Mouse (Mus musculus) bone marrow macrophage, adult 2 months (primary cell): ENCODE measurements at regions not wholly inside any gene's neighbourhood (a gene's known extent, or its start where the extent isn't known, plus 50 kb on each side); places are given as distances from the start of the nearest gene placed in this dataset.

ENCODE experiments used
- H3K27ac ChIP-seq: 2 replicates; pipeline ENCODE4 v1.5.1; 2012; ENCODE audit warnings: low read depth, low read length; ENCODE audit not compliant: insufficient read depth
- H3K4me1 ChIP-seq: 2 replicates; pipeline ENCODE4 v1.6.1; 2012; ENCODE audit warnings: low read length; ENCODE audit not compliant: control insufficient read depth, insufficient read depth
- H3K4me3 ChIP-seq: 2 replicates; pipeline ENCODE4 v1.5.1; 2012; ENCODE audit warnings: mild to moderate bottlenecking, low read length, moderate library complexity; ENCODE audit not compliant: insufficient read depth
- CTCF ChIP-seq: IDR thresholded peaks from 2 replicates; pipeline ENCODE4 v1.5.1; 2012; ENCODE audit warnings: low read depth, mild to moderate bottlenecking, low read length, moderate library complexity
- POLR2A ChIP-seq: IDR thresholded peaks from 2 replicates; pipeline ENCODE4 v1.6.1; 2012; ENCODE audit warnings: mild to moderate bottlenecking, low read depth, low read length, borderline replicate concordance

- H3K27ac ChIP-seq: no peak overlapping the region
- H3K4me1 ChIP-seq: no peaks in the 10 kb centered on the region
- H3K4me3 ChIP-seq: no peak overlapping the region
- no peak for TF ChIP-seq CTCF
- TF ChIP-seq POLR2A: no peak
Observed at GRCm38 (mm10) chr1:73227246-73227645, 211.5 kb upstream of the Tnp1 start.

GRCm38 (mm10) chr1:73221863-73222262 is 206.2 kb upstream of the Tnp1 start:
- Histone ChIP-seq H3K27ac (no peak overlapping the region), H3K4me3 (no peak overlapping the region), H3K4me1 (no peaks in the 10 kb centered on the region)
- TF ChIP-seq CTCF (no peak), POLR2A (no peak)

GRCm38 (mm10) chr1:73214305-73214946 is 198.7 kb upstream of the Tnp1 start:
- Histone ChIP-seq H3K4me3 (no peak overlapping the region), H3K4me1 (no peaks in the 10 kb centered on the region), H3K27ac (no peak overlapping the region)
- TF ChIP-seq POLR2A (no peak), CTCF (no peak)

- Histone ChIP-seq H3K27ac (no peak overlapping the region), H3K4me3 (no peak overlapping the region), H3K4me1 (no peaks in the 10 kb centered on the region)
- TF ChIP-seq CTCF: no peak
- TF ChIP-seq POLR2A: no peak
Observed at GRCm38 (mm10) chr1:73207421-73207820, 191.7 kb upstream of the Tnp1 start.

- no peaks in the 10 kb centered on the region for H3K4me1 ChIP-seq
- TF ChIP-seq POLR2A (no peak), CTCF (no peak)
- H3K27ac ChIP-seq: no peak overlapping the region
- no peak overlapping the region for H3K4me3 ChIP-seq
Observed at GRCm38 (mm10) chr1:73205788-73206187, 190.1 kb upstream of the Tnp1 start.

- no peak overlapping the region for H3K27ac ChIP-seq
- no peak overlapping the region for H3K4me3 ChIP-seq
- TF ChIP-seq CTCF (no peak), POLR2A (no peak)
- no peaks in the 10 kb centered on the region for H3K4me1 ChIP-seq
Observed at GRCm38 (mm10) chr1:73200112-73200511, 184.4 kb upstream of the Tnp1 start.

GRCm38 (mm10) chr1:73190832-73191231 is 175.1 kb upstream of the Tnp1 start:
- no peaks in the 10 kb centered on the region for H3K4me1 ChIP-seq
- H3K4me3 ChIP-seq: no peak overlapping the region
- TF ChIP-seq CTCF (no peak), POLR2A (no peak)
- no peak overlapping the region for H3K27ac ChIP-seq

GRCm38 (mm10) chr1:73188796-73189195 is 173.1 kb upstream of the Tnp1 start:
- Histone ChIP-seq H3K4me1 (no peaks in the 10 kb centered on the region), H3K4me3 (no peak overlapping the region), H3K27ac (no peak overlapping the region)
- TF ChIP-seq CTCF: no peak
- TF ChIP-seq POLR2A: no peak

GRCm38 (mm10) chr1:73184477-73184876 is 168.8 kb upstream of the Tnp1 start:
- no peak overlapping the region for H3K27ac ChIP-seq
- H3K4me3 ChIP-seq: no peak overlapping the region
- no peaks in the 10 kb centered on the region for H3K4me1 ChIP-seq
- TF ChIP-seq CTCF (no peak), POLR2A (no peak)

- H3K4me1 ChIP-seq: no peaks in the 10 kb centered on the region
- no peak overlapping the region for H3K27ac ChIP-seq
- TF ChIP-seq POLR2A (no peak), CTCF (no peak)
- H3K4me3 ChIP-seq: no peak overlapping the region
Observed at GRCm38 (mm10) chr1:73178810-73179209, 163.1 kb upstream of the Tnp1 start.

GRCm38 (mm10) chr1:73177076-73177475 is 161.4 kb upstream of the Tnp1 start:
- TF ChIP-seq CTCF (no peak), POLR2A (no peak)
- Histone ChIP-seq H3K27ac (no peak overlapping the region), H3K4me3 (no peak overlapping the region), H3K4me1 (no peaks in the 10 kb centered on the region)

GRCm38 (mm10) chr1:73170668-73171008 is 154.9 kb upstream of the Tnp1 start:
- H3K4me3 ChIP-seq: no peak overlapping the region
- TF ChIP-seq CTCF (no peak), POLR2A (no peak)
- no peaks in the 10 kb centered on the region for H3K4me1 ChIP-seq
- H3K27ac ChIP-seq: no peak overlapping the region
